Mouse (Mus musculus) urinary bladder, adult 2 months (tissue): ENCODE measurements at regions not wholly inside any gene's neighbourhood (a gene's known extent, or its start where the extent isn't known, plus 50 kb on each side); places are given as distances from the start of the nearest gene placed in this dataset.

Experiments
- DNase-seq: peaks from one replicate; pipeline ENCODE4 v3.0.0; 2022; ENCODE audit warnings: low spot score

DNA sequence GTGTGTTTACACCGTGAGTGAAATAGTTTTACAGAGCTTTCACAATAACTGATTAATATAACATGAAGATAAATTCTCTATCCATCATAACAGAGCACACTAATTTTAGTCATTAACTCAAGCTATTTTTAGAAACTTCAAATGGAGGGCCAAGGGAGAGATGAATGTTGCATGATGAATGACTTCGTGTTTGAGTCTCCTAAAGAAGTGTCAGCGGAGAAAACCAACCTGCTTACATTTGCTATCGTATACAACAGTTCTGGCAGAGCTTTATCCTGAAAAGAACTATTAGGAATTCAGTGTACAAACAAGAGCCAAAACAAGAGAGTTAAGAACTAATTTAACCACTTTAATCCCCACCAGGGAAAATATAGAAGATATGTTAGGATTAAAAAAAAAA, 526.9 kb downstream of the Zpld1 start:
- DNase-seq: no peak

DNA sequence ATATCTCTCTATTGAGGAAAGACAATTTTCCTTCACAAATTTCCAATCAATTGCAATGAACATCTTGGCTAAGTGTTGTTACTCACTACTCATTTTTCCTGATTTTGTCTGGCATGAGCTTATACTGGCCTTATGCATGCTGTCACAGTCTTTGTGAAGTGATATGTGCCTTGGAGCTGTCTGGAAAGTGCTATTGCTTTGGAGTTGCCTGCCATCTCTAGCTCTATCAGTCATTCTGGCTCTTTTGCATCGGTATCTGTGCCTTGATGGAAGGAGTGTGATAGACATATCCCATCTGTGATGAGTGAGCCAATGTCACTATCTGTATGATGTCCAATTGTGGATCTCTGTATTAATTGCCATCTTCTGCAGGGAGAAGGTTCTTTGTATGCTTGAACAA, 553.6 kb downstream of the Zpld1 start:
- DNase-seq: no peak

DNA sequence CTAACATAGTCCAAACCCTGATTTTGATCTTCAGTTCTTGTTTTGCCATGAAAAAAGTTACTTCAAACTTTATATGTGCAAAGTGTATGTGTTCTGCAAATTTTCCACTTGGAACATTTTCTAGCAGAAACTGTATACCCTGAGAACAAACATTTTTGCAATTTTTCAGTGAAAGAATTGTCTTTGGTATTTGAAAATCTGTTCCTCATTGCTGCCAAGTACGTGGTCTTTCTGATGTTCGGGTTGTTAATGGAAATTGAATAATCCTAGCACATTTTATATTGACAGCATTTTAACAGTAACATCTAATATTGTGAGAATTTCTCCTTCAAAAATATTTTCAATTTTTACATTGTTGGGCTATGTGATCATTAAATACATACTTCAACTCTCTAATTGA, 564.3 kb downstream of the Zpld1 start:
- no peak for DNase-seq

DNA sequence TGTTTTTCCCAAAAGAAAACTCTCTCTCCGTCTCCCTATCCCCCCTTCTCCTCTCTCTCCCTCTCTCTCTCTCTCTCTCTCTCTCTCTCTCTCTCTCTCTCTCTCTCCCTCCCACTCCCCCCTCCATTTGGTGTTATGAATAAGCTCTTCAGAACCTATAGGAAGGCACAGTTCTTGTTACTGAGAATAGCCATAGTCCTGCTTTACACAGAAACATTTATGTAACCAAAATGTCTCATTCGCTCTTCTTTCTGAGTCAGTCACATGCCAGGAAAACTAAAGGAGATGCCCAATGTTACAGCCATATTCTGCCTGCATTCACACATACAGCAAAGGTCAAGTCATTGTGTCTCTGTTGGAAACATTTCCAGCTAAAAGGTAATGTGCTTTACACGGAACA, 589.9 kb downstream of the Zpld1 start:
- DNase-seq: no peak

DNA sequence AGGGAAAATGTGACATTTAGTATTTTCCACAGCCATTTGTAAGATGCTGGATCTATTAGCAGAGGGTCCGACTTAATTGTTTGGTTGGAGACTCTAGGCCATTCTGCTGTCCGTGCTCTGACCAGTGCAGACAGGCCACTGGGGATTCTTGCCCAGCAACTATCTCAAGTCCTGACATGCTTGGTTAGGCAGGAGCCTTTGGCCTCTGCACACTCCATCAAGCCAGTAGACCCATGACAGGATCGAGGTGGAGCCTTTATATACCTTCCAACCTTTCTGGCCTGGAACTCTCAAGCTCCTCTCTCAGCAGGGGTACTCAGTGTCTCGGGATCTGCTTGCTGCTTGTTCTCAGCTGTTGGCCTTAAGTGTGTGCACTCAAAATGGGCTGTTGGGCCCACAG, 615.0 kb downstream of the Zpld1 start:
- DNase-seq: peak; percentile 20

DNA sequence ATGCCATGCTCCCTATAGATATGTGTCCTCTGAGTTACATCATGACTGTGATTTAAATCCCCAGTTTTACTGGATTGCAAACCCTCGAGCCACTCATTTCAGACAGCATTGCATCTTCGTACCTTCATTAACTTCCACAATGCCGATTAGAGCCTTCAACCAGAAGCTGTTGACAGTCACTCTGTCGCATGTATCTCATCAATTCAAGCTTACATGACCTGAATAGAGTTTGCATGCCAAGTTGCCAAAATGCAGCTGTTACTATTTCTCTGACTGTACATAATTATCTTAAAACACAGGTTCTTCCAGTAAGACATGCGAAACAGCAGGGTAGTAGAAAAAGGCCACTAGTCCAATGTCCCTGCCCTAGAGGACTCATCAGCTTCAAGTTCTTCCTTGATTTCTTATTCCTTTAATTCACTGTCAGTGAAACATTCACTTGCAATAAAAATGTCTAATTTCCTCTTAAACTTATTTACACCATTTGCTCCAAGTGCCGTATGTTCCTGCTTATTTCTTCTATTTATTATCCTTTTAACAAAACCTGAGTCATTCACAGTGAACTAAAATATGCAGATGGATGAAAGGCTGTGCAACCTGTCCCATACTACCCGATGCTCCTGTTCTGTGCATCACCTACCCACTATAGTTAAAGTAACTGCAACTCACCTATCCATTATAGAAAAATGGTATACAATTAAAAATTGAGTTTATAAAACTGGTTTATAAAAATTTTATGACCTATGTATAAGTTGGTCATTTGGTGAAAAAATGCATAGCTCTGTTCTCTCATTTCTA, 648.9 kb downstream of the Zpld1 start:
- DNase-seq: no peak

DNA sequence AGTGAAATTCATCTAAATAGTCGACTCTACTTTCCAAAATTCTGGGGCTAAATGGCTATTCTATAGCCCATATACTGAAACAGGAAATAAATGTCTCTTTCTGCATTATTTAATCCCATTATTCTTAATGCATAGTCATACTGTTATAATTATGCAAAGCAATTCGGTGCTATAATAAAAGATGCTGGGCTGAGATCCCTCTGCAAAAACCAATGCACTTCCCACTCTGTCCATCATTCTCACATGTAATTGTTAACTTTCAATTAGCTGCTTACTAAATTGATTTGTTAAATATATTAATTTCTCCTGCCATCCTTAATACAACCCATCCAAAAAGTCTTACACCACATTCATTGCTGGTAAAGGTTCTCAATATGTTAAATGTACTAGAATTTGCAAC, 650.0 kb downstream of the Zpld1 start:
- DNase-seq: no peak

DNA sequence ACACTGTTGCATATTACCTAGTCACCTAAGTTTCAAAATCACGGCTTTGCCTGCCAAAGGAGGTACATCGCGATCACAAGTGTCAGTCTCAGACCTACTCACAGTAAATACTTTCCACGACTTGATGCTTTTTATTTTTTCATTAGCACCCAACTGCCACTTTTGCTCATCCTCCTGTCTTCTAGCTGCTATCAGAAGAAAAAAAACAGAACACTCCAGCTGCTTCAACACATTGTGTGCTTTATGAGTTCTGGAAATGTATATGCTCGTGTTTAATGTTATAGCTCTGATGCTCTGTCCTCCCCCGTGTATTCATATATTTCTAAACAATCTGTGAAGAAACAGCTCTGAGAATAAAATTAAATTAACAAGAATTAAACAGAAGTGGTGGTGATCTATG, 651.5 kb downstream of the Zpld1 start:
- DNase-seq: no peak

DNA sequence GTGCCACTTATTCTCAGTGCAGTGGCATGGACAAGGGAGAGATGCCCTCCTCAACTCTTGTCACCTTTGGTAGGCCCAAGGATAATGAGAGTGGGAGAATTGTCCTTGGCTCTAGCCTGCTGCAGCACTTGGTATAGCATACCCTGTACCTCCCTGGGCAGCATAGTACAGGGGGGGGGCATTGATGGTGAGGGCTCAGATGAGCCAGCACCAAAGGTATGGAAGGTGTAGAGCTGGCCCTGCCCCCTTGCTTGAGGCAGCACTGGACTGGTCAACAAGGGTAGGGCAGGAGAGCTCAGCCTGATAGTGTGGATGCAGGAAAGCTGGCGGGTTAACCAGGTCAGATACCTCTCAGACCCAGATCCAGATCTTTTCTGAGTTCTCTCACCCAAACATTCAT, 668.6 kb downstream of the Zpld1 start:
- no peak for DNase-seq

DNA sequence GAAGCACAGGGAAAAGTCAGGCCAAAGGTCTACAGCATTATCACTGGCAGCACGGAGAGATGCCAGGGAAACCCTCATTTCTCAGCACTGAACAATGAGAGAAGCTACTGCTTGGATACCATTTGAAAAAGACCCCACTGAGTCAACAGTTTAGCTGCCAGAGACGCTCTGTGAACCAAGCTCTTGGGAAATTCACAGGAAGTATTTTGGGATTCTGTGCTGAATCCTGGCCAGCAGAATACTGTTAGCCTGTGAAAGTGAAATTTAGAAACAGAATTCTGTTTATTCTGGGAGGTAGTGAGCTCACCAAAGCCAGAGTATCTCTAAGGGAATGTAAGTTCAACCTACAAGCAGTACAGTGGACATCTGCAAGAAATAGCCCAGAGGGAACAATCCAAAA, 705.1 kb downstream of the Zpld1 start:
- DNase-seq: no peak
